Mouse (Mus musculus) mouse embryonic stem cell (cell line): ENCODE data around the gene Efna5.

Source experiments
- in situ Hi-C, 2 experiments: fragments of 300-500 bp; cut with MboI; formaldehyde crosslinking; loops; 1 replicate in 1 of 2; 3 replicates in 1 of 2; pipeline ENCODE4 v1.14.3; 2019 to 2020; ENCODE audit warnings: low sequenced_read_pairs in 2 of 2, low pct_unique_long_range_greater_than_20kb in 1 of 2, mixed read lengths in 1 of 2; ENCODE audit not compliant: unreplicated experiment in 1 of 2

Efna5 gene

GRCm38 (mm10) chr17:62766705-62767104 lies 114.4 kb downstream of the Efna5 start:
- in situ Hi-C loops, result no loop called here

GRCm38 (mm10) chr17:62765165-62765564 lies 116.0 kb downstream of the Efna5 start:
- in situ Hi-C loops, result no loop called here

GRCm38 (mm10) chr17:62756951-62757350 lies 124.2 kb downstream of the Efna5 start:
- in situ Hi-C loops, result no loop called here

- in situ Hi-C loops, result no loop called here
Observed at GRCm38 (mm10) chr17:62755635-62756034, 125.5 kb downstream of the Efna5 start.

GRCm38 (mm10) chr17:62754638-62755037 lies 126.5 kb downstream of the Efna5 start:
- in situ Hi-C loops, result no loop called here

- in situ Hi-C loops, result no loop called here
Observed at GRCm38 (mm10) chr17:62752381-62752889, 128.7 kb downstream of the Efna5 start.

- in situ Hi-C loops, result no loop called here
Observed at GRCm38 (mm10) chr17:62750647-62751046, 130.5 kb downstream of the Efna5 start.

GRCm38 (mm10) chr17:62748803-62749619 lies 132.1 kb downstream of the Efna5 start:
- in situ Hi-C loops, result no loop called here

GRCm38 (mm10) chr17:62747381-62747780 lies 133.7 kb downstream of the Efna5 start:
- in situ Hi-C loops, result no loop called here

GRCm38 (mm10) chr17:62746827-62747226 lies 134.3 kb downstream of the Efna5 start:
- in situ Hi-C loops, result no loop called here

GRCm38 (mm10) chr17:62745286-62745685 lies 135.8 kb downstream of the Efna5 start:
- in situ Hi-C loops, result no loop called here

- in situ Hi-C loops, result no loop called here
Observed at GRCm38 (mm10) chr17:62744239-62744638, 136.9 kb downstream of the Efna5 start.

- in situ Hi-C loops, result no loop called here
Observed at GRCm38 (mm10) chr17:62741702-62742101, 139.4 kb downstream of the Efna5 start.

- in situ Hi-C loops, result no loop called here
Observed at GRCm38 (mm10) chr17:62741020-62741419, 140.1 kb downstream of the Efna5 start.

GRCm38 (mm10) chr17:62739993-62740392 lies 141.1 kb downstream of the Efna5 start:
- in situ Hi-C loops, result no loop called here

- in situ Hi-C loops, result no loop called here
Observed at GRCm38 (mm10) chr17:62737404-62737803, 143.7 kb downstream of the Efna5 start.

GRCm38 (mm10) chr17:62735943-62736342 lies 145.2 kb downstream of the Efna5 start:
- in situ Hi-C loops, result no loop called here

- in situ Hi-C loops, result no loop called here
Observed at GRCm38 (mm10) chr17:62734901-62735300, 146.2 kb downstream of the Efna5 start.

GRCm38 (mm10) chr17:62734067-62734466 lies 147.1 kb downstream of the Efna5 start:
- in situ Hi-C loops, result no loop called here
